Mouse (Mus musculus): ENCODE data around the gene 5830411N06Rik.

DNA sequence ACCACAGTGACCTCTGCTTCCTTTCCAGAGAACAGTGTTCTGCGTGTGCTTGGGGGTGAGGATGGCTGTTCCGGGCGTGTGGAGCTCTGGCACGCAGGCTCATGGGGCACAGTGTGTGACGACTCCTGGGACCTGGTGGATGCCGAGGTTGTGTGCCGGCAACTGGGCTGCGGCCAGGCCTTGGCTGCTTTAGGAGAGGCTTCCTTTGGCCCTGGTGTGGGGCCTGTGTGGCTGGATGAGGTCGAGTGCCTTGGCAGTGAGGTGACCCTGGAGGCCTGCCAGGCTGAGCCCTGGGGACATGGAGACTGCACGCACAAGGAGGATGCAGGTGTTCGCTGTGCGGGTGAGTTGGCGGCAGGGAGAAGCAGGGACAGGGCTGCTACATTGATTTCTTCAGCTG lies 18.6 kb upstream of the 5830411N06Rik start:
- no peak for TF ChIP-seq CTCF (IDR thresholded peaks at IDR 0.05)
- no peak for TF ChIP-seq EP300 (IDR thresholded peaks at IDR 0.05)
